Mouse (Mus musculus): Measurements from ENCODE around the gene Zfand6.

DNA sequence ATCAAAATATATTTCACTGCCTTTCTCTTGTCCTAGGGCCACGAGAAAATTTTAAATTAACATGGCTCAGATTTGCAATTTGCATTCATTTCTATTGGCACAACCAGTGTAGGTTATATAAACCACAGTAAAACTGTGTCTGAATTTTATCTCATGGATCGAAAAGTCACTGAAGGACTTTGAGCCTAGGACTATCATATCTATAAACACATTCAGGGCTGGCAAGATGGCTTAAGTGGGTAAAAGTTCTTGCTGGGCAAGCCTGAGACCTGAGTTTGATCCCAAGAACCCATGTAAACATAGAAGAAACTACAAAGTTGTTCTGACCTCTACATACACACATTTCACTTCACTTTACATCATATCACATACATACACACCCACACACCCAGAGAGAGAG, 3.4 kb downstream of the Zfand6 start:
- TF ChIP-seq POLR2A (IDR thresholded peaks at IDR 0.05; ENCODE audit: borderline replicate concordance, control insufficient read depth, low read depth, low read length) (no peak), CTCF (IDR thresholded peaks at IDR 0.05; ENCODE audit: control insufficient read depth, insufficient read depth, low read length) (no peak)
